Mouse (Mus musculus) midbrain, embryonic 12.5 days (tissue): ENCODE results near the gene Gm11937. TPM values are rescaled to one million over a fixed set of nuclear protein-coding genes. Genes with fewer than 3 reads are reported as not detected.

Experiments
- ATAC-seq: fragments of 200-750 bp; cut with Nextera tagmentation; 2 replicates; pipeline ENCODE4 v1.8.0; 2017; ENCODE audit warnings: low read depth, moderate TSS enrichment, moderate library complexity; ENCODE audit not compliant: low FRiP score
- H3K27ac ChIP-seq: fragments of 300-500 bp; sonication (generic); replicated peaks from 2 replicates; pipeline ENCODE4 v1.5.1; 2016; ENCODE audit warnings: mild to moderate bottlenecking
- H3K27me3 ChIP-seq: fragments of 300-500 bp; sonication (generic); 2 replicates; pipeline ENCODE4 v1.6.1; 2016; ENCODE audit warnings: mild to moderate bottlenecking
- H3K36me3 ChIP-seq: fragments of 300-500 bp; sonication (generic); 2 replicates; pipeline ENCODE4 v1.6.1; 2016
- H3K4me1 ChIP-seq: fragments of 300-500 bp; sonication (generic); 2 replicates; pipeline ENCODE4 v1.6.1; 2016
- H3K4me2 ChIP-seq: fragments of 300-500 bp; sonication (generic); replicated peaks from 2 replicates; pipeline ENCODE4 v1.6.1; 2016; ENCODE audit warnings: mild to moderate bottlenecking, moderate library complexity
- H3K4me3 ChIP-seq: fragments of 300-500 bp; sonication (generic); 2 replicates; pipeline ENCODE4 v1.5.1; 2016; ENCODE audit warnings: mild to moderate bottlenecking
- H3K9ac ChIP-seq: fragments of 300-500 bp; sonication (generic); replicated peaks from 2 replicates; pipeline ENCODE4 v1.6.1; 2016; ENCODE audit warnings: mild to moderate bottlenecking, moderate library complexity
- H3K9me3 ChIP-seq: fragments of 300-500 bp; sonication (generic); 2 replicates; pipeline ENCODE4 v1.6.1; 2016; ENCODE audit warnings: mild to moderate bottlenecking
- WGBS: fragments of 180-500 bp; shearing (Covaris S2); methylation state at CpG from one replicate; pipeline ENCODE4 v1.1.7; 2016; 5-methylcytosine and 5-hydroxymethylcytosine counted together
- polyA plus RNA-seq: library from polyadenylated mRNA; unstranded; fragments of >200 nt; fragmentation: Nextera tagmentation; extraction: Ambion mirVana; gene quantifications from 2 replicates; pipeline ENCODE4 v1.2.1, GENCODE M21; 2016

The Gm11937 gene
- polyA plus RNA-seq, 1 experiment from 2014 or later, result not detected

- H3K4me3 ChIP-seq, result no peak within 1 kb of the TSS
- H3K27ac ChIP-seq, result no peak within 1 kb of the TSS
- no peaks in the 10 kb centered on the region for H3K36me3 ChIP-seq
- H3K4me1 ChIP-seq, result no peaks in the 10 kb centered on the region
- H3K9ac ChIP-seq, result no peak within 1 kb of the TSS
- H3K9me3 ChIP-seq, result no peaks in the 10 kb centered on the region
- WGBS, result 96% methylated on average over 6 of the region's 6 CpGs
- no peak within 1 kb of the TSS for H3K4me2 ChIP-seq
- no peaks in the 10 kb centered on the region for H3K27me3 ChIP-seq
- ATAC-seq, result no peak
Observed at GRCm38 (mm10) chr11:99580636-99581035, 29.4 kb downstream of the Gm11937 start, which contains the start of gene Krtap1-5. Gene Krtap1-5 (minus strand): TSS chr11:99581016.

GRCm38 (mm10) chr11:99574106-99574505 lies 35.9 kb downstream of the Gm11937 start:
- Histone ChIP-seq H3K4me3 (no peak overlapping the region; the same call in 1 of the 2 replicates), H3K27ac (no peak overlapping the region), H3K4me1 (no peaks in the 10 kb centered on the region; the same call in 1 of the 2 replicates), H3K9me3 (no peaks in the 10 kb centered on the region), H3K36me3 (no peaks in the 10 kb centered on the region), H3K27me3 (no peaks in the 10 kb centered on the region), H3K9ac (no peak overlapping the region), H3K4me2 (peak overlapping the region; percentile 37)
- ATAC-seq, result 0 out of 2 replicates have a peak, but pooled peaks have one; percentile 49
- WGBS, result 1% methylated on average over 7 of the region's 7 CpGs

- WGBS, result 16% methylated on average over 4 of the region's 4 CpGs
- Histone ChIP-seq H3K27ac (no peak overlapping the region), H3K4me2 (peak overlapping the region; percentile 22; the same call in 1 of the 2 replicates), H3K4me3 (no peak overlapping the region), H3K9me3 (no peaks in the 10 kb centered on the region), H3K9ac (no peak overlapping the region), H3K36me3 (no peaks in the 10 kb centered on the region), H3K27me3 (no peaks in the 10 kb centered on the region), H3K4me1 (no peaks in the 10 kb centered on the region; the same call in 1 of the 2 replicates)
- ATAC-seq, result no peak
Observed at GRCm38 (mm10) chr11:99573164-99573563, 36.8 kb downstream of the Gm11937 start.

GRCm38 (mm10) chr11:99566530-99566929 lies 43.5 kb downstream of the Gm11937 start, which contains the start of gene Krtap3-1:
Gene Krtap3-1 (minus strand): TSS chr11:99566630.
- Histone ChIP-seq H3K4me3 (no peak within 1 kb of the TSS), H3K27me3 (no peaks in the 10 kb centered on the region), H3K4me1 (no peaks in the 10 kb centered on the region), H3K36me3 (no peaks in the 10 kb centered on the region), H3K27ac (no peak within 1 kb of the TSS), H3K9ac (no peak within 1 kb of the TSS), H3K4me2 (no peak within 1 kb of the TSS), H3K9me3 (no peaks in the 10 kb centered on the region)
- 92% methylated on average over 7 of the region's 7 CpGs for WGBS
- ATAC-seq, result no peak

- Histone ChIP-seq H3K9ac (no peak overlapping the region), H3K4me3 (no peak overlapping the region), H3K9me3 (no peaks in the 10 kb centered on the region), H3K4me1 (no peaks in the 10 kb centered on the region), H3K36me3 (no peaks in the 10 kb centered on the region), H3K27me3 (no peaks in the 10 kb centered on the region), H3K4me2 (no peak overlapping the region), H3K27ac (no peak overlapping the region)
- 77% methylated on average over 6 of the region's 6 CpGs for WGBS
- ATAC-seq, result no peak
Observed at GRCm38 (mm10) chr11:99562580-99562979, 47.4 kb downstream of the Gm11937 start.

Other genes with a start within 250 kb of the Gm11937 start
- gene Krt28, start 235.3 kb downstream of the Gm11937 start, polyA plus RNA-seq, result 0.42 TPM in 1 of 2 replicates, not detected in the other
- gene Krt10, start 220.8 kb downstream of the Gm11937 start, polyA plus RNA-seq, result 35.9 and 37.2 TPM in 2 replicates
- gene Krt12, start 187.9 kb downstream of the Gm11937 start, polyA plus RNA-seq, result not detected in 2 replicates
- gene Krt20, start 172.0 kb downstream of the Gm11937 start, polyA plus RNA-seq, result 0.09 and 0.20 TPM in 2 replicates
- not detected in 2 replicates for gene Krt23, start 117.1 kb downstream of the Gm11937 start, polyA plus RNA-seq
- not detected in 2 replicates for gene Krt39, start 88.9 kb downstream of the Gm11937 start, polyA plus RNA-seq
- not detected in 2 replicates for gene Krt40, start 67.0 kb downstream of the Gm11937 start, polyA plus RNA-seq
- not detected in 2 replicates for gene Krtap3-3, start 59.3 kb downstream of the Gm11937 start, polyA plus RNA-seq
- gene Krtap3-2, start 53.3 kb downstream of the Gm11937 start, polyA plus RNA-seq, result not detected in 2 replicates
- not detected in 2 replicates for gene Gm11939, start 50.7 kb downstream of the Gm11937 start, polyA plus RNA-seq
- not detected in 2 replicates for gene Krtap3-1, start 43.6 kb downstream of the Gm11937 start, polyA plus RNA-seq
- not detected in 2 replicates for gene Krtap1-5, start 29.2 kb downstream of the Gm11937 start, polyA plus RNA-seq
- gene Krtap1-4, start 26.5 kb downstream of the Gm11937 start, polyA plus RNA-seq, result not detected in 2 replicates
- not detected in 2 replicates for gene Krtap1-3, start 18.9 kb downstream of the Gm11937 start, polyA plus RNA-seq
- gene Krtap9-3, start 12.1 kb downstream of the Gm11937 start, polyA plus RNA-seq, result not detected in 2 replicates
- gene Gm11938, start 6.9 kb downstream of the Gm11937 start, polyA plus RNA-seq, result not detected in 2 replicates
- not detected in 2 replicates for gene Krtap2-4, start 4.7 kb upstream of the Gm11937 start, polyA plus RNA-seq
- gene Gm11562, start 10.2 kb upstream of the Gm11937 start, polyA plus RNA-seq, result not detected in 2 replicates
- gene Krtap4-1, start 18.0 kb upstream of the Gm11937 start, polyA plus RNA-seq, result not detected in 2 replicates
- not detected in 2 replicates for gene Krtap4-2, start 24.9 kb upstream of the Gm11937 start, polyA plus RNA-seq
- gene Krtap4-7, start 33.9 kb upstream of the Gm11937 start, polyA plus RNA-seq, result not detected in 2 replicates
- gene Gm11555, start 40.0 kb upstream of the Gm11937 start, polyA plus RNA-seq, result not detected in 2 replicates
- not detected in 2 replicates for gene Gm11563, start 48.8 kb upstream of the Gm11937 start, polyA plus RNA-seq
- gene Krtap4-6, start 55.8 kb upstream of the Gm11937 start, polyA plus RNA-seq, result not detected in 2 replicates
- gene Gm14190, start 80.6 kb upstream of the Gm11937 start, polyA plus RNA-seq, result not detected in 2 replicates
- gene Gm14180, start 124.1 kb upstream of the Gm11937 start, polyA plus RNA-seq, result not detected in 2 replicates
- gene Gm11595, start 162.7 kb upstream of the Gm11937 start, polyA plus RNA-seq, result not detected in 2 replicates
- not detected in 2 replicates for gene Krtap4-8, start 170.5 kb upstream of the Gm11937 start, polyA plus RNA-seq
- not detected in 2 replicates for gene Krtap4-9, start 175.0 kb upstream of the Gm11937 start, polyA plus RNA-seq
- gene Gm11596, start 183.3 kb upstream of the Gm11937 start, polyA plus RNA-seq, result not detected in 2 replicates
- gene Gm11569, start 188.7 kb upstream of the Gm11937 start, polyA plus RNA-seq, result not detected in 2 replicates
- not detected in 2 replicates for gene Gm11554, start 194.3 kb upstream of the Gm11937 start, polyA plus RNA-seq
- not detected in 2 replicates for gene Krtap4-13, start 199.7 kb upstream of the Gm11937 start, polyA plus RNA-seq
- gene Gm11564, start 205.5 kb upstream of the Gm11937 start, polyA plus RNA-seq, result not detected in 2 replicates
- gene 2300003K06Rik, start 227.9 kb upstream of the Gm11937 start, polyA plus RNA-seq, result not detected in 2 replicates
- not detected in 2 replicates for gene Krtap4-16, start 241.4 kb upstream of the Gm11937 start, polyA plus RNA-seq
- gene Gm11568, start 247.7 kb upstream of the Gm11937 start, polyA plus RNA-seq, result not detected in 2 replicates